Mouse (Mus musculus) liver, embryonic 14.5 days (tissue): Measurements from ENCODE around the gene Tspear.

ENCODE experiments used
- CTCF ChIP-seq: IDR thresholded peaks from 2 replicates; pipeline ENCODE4 v1.5.1; 2016; ENCODE audit warnings: antibody characterized with exemption, low read depth, control low read depth
- EP300 ChIP-seq: IDR thresholded peaks from 2 replicates; pipeline ENCODE4 v1.6.1; 2016; ENCODE audit warnings: antibody characterized with exemption, low read depth

DNA sequence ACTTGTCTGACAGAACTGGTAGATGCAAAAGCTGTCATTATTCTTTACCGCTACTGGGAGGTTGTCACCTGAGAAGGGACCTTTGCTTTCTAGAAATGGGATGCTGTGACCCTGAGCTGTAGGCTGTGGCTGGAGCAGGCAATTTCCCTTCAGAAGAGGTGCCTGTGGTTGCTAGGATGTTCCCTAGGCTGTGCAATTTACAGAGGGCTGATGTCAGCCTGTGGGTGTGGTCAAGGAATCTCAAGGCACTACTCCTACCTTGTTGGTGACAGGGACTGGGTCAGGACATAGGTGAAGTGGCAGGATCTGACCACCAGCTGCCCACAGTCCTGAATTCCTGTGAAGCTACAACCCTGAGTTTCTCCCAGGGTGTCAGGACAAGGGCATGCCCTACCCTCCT lies 83.4 kb downstream of the Tspear start:
- TF ChIP-seq CTCF: no peak
- TF ChIP-seq EP300: no peak
